ENCODE assay signal across 17 mouse cellular contexts in the genomic region with DNA sequence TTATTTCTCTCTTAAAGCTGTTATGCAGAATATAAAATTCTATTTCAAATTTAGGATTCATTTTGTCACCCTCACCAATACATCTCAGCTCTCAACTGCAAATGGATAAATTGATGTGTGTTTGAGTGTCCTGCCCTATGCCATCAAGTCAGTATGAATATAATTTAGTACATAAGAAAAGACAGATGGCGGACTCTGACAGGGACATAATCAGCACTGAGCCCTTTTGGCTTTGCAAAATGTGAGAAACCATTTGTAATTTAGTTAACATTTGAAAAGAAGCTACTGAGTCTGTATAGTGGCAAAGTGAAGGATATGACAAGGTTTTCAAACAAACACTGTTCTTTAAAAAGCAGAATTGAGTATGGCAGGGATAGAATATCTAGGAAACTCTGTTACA.
"Had no signal": no experiment of that assay in that cellular context is flagged by ENCODE, and none has a peak within 500 bp of the region (broad histone marks: within the 10 kb centered on the region; RNA-seq: fewer than 3 reads in every experiment).

No protein-coding gene starts in this region.

- ATAC-seq: lung, postnatal 0 days; midbrain, embryonic 13.5 days; midbrain, embryonic 15.5 days had no signal

- H3K27ac ChIP-seq: lung, embryonic 15.5 days; macrophage; midbrain, embryonic 13.5 days; midbrain, embryonic 15.5 days; neural tube, embryonic 12.5 days; stomach, embryonic 15.5 days; stomach, postnatal 0 days had no signal

- H3K4me3 ChIP-seq: lung, embryonic 15.5 days; megakaryocyte, embryonic 14.5 days; midbrain, embryonic 13.5 days; midbrain, embryonic 15.5 days; neural tube, embryonic 12.5 days; stomach, embryonic 15.5 days had no signal

- H3K4me1 ChIP-seq: lung, embryonic 15.5 days; megakaryocyte, embryonic 14.5 days; midbrain, embryonic 13.5 days; midbrain, embryonic 15.5 days; neural tube, embryonic 12.5 days; stomach, embryonic 15.5 days had no signal

- DNase-seq: lung, adult 2 months; lung, postnatal 14 days; lung, postnatal 36 days; right cerebral cortex, postnatal 14 days; thymus, adult 18-20 months; thymus, postnatal 14 days; thymus, postnatal 36 days had no signal

- H3K9ac ChIP-seq: lung, embryonic 15.5 days; midbrain, embryonic 13.5 days; midbrain, embryonic 15.5 days; neural tube, embryonic 12.5 days; stomach, embryonic 15.5 days had no signal

- H3K36me3 ChIP-seq: lung, embryonic 15.5 days; midbrain, embryonic 13.5 days; midbrain, embryonic 15.5 days; neural tube, embryonic 12.5 days; stomach, embryonic 15.5 days had no signal

- H3K9me3 ChIP-seq: lung, embryonic 15.5 days; megakaryocyte, embryonic 14.5 days; midbrain, embryonic 13.5 days; midbrain, embryonic 15.5 days; neural tube, embryonic 12.5 days; stomach, embryonic 15.5 days had no signal

- H3K4me2 ChIP-seq: lung, embryonic 15.5 days; midbrain, embryonic 11.5 days; midbrain, embryonic 13.5 days; midbrain, embryonic 15.5 days; neural tube, embryonic 12.5 days; stomach, embryonic 15.5 days had no signal

- H3K27me3 ChIP-seq: lung, embryonic 15.5 days; megakaryocyte, embryonic 14.5 days; midbrain, embryonic 13.5 days; midbrain, embryonic 15.5 days; neural tube, embryonic 12.5 days; stomach, embryonic 15.5 days had no signal
